Mouse (Mus musculus) liver, adult 2 months (tissue): ENCODE measurements at regions not wholly inside any gene's neighbourhood (a gene's known extent, or its start where the extent isn't known, plus 50 kb on each side); places are given as distances from the start of the nearest gene placed in this dataset.

Experiments
- DNase-seq: peaks from one replicate; pipeline ENCODE4 v3.0.0-alpha.2; 2011; ENCODE audit warnings: low read depth, low spot score; ENCODE audit errors: extremely low read depth
- H3K27ac ChIP-seq: fragments of 200-500 bp; replicated peaks from 2 replicates; pipeline ENCODE4 v1.5.1; 2012; ENCODE audit warnings: low read depth, mild to moderate bottlenecking, control low read depth, inconsistent platforms, low read length; ENCODE audit not compliant: insufficient read depth
- H3K27me3 ChIP-seq: fragments of 200-500 bp; 2 replicates; pipeline ENCODE4 v1.6.1; 2012; ENCODE audit warnings: mild to moderate bottlenecking, moderate library complexity, low read length, inconsistent platforms; ENCODE audit not compliant: control insufficient read depth, insufficient read depth
- H3K36me3 ChIP-seq: fragments of 200-500 bp; 2 replicates; pipeline ENCODE4 v1.6.1; 2012; ENCODE audit warnings: low read length, inconsistent platforms; ENCODE audit not compliant: control insufficient read depth, insufficient read depth
- H3K4me1 ChIP-seq: fragments of 200-500 bp; 2 replicates; pipeline ENCODE4 v1.6.1; 2011; ENCODE audit warnings: low read length; ENCODE audit not compliant: control insufficient read depth, insufficient read depth
- H3K4me3 ChIP-seq: fragments of 200-500 bp; 2 replicates; pipeline ENCODE4 v1.5.1; 2011; ENCODE audit warnings: low read depth, mild to moderate bottlenecking, control low read depth, low read length, moderate library complexity; ENCODE audit not compliant: insufficient read depth
- H3K79me2 ChIP-seq: fragments of 200-500 bp; 2 replicates; pipeline ENCODE4 v1.6.1; 2012; ENCODE audit warnings: inconsistent platforms, mild to moderate bottlenecking, low read length, moderate library complexity; ENCODE audit not compliant: control insufficient read depth, insufficient read depth
- H3K9ac ChIP-seq: fragments of 200-500 bp; 2 replicates; pipeline ENCODE4 v1.6.1; 2012; ENCODE audit warnings: low read depth, mild to moderate bottlenecking, control low read depth, inconsistent platforms, low read length
- CTCF ChIP-seq: fragments of 200-500 bp; IDR thresholded peaks from 2 replicates; pipeline ENCODE4 v1.5.1; 2011; ENCODE audit warnings: low read depth, low read length, control low read depth
- POLR2A ChIP-seq: fragments of 200-500 bp; IDR thresholded peaks from 2 replicates; pipeline ENCODE4 v1.6.1; 2011; ENCODE audit warnings: low read length, control low read depth; ENCODE audit not compliant: insufficient read depth; ENCODE audit errors: extremely low read depth
- WGBS: fragments of 180-500 bp; shearing (Covaris S2); methylation state at CpG from one replicate; pipeline ENCODE4 v1.1.7; 2018; 5-methylcytosine and 5-hydroxymethylcytosine counted together

DNA sequence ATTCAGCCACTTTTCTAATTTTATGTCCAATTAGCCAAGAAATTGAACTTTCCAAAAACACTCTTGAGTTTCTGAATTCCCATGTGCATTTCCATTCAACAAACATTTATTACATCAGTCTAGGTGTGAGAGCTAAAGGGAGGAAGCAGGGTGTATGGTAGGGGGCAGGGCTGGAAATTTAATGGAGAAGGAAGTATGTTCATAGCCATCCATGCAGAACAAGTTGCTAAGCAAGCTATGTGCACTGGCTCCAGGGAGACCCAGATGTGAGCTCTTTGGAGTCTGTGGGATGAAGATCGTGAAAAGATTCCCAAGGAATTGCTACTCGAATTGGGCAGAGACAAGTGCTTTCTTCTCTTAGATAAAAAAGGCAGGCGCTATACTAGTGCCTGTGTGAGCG lies 388.2 kb upstream of the Fam92a start:
- H3K79me2 ChIP-seq: no peaks in the 10 kb centered on the region
- H3K36me3 ChIP-seq: no peaks in the 10 kb centered on the region
- TF ChIP-seq POLR2A: no peak
- no peak for TF ChIP-seq CTCF
- no peak overlapping the region for H3K9ac ChIP-seq
- H3K27ac ChIP-seq: no peak overlapping the region
- no peaks in the 10 kb centered on the region for H3K4me1 ChIP-seq
- no peak overlapping the region for H3K4me3 ChIP-seq
- H3K27me3 ChIP-seq: no peaks in the 10 kb centered on the region
- DNase-seq: no peak
- WGBS: 76% methylated on average over 4 of the region's 4 CpGs

DNA sequence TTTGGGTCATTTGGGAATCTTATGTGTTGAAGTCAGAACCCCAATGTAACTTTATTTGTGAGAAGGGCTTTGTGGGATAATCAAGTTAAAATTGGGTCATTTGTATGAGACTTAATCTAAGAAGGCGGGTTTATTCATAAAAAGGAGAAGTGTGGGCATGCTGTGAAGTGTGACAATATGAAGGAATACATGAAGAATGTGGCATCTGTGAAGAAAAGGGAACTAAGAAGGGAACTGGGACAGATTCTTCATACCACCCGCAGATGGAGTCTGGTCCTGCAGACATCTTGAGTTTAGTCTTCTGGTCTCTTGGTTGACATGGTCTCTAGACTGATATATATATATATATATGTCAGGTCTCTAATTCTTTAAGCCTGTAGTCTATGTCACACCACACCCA lies 385.3 kb upstream of the Fam92a start:
- Histone ChIP-seq H3K4me1 (no peaks in the 10 kb centered on the region), H3K27me3 (no peaks in the 10 kb centered on the region), H3K27ac (no peak overlapping the region), H3K9ac (no peak overlapping the region), H3K36me3 (no peaks in the 10 kb centered on the region), H3K4me3 (no peak overlapping the region), H3K79me2 (no peaks in the 10 kb centered on the region)
- no peak for DNase-seq
- 69% methylated on average over 2 of the region's 2 CpGs for WGBS
- TF ChIP-seq POLR2A (no peak), CTCF (no peak)

- no peaks in the 10 kb centered on the region for H3K36me3 ChIP-seq
- 86% methylated on average over 4 of the region's 4 CpGs for WGBS
- no peak overlapping the region for H3K4me3 ChIP-seq
- DNase-seq: no peak
- H3K4me1 ChIP-seq: no peaks in the 10 kb centered on the region
- no peaks in the 10 kb centered on the region for H3K79me2 ChIP-seq
- no peak overlapping the region for H3K9ac ChIP-seq
- H3K27me3 ChIP-seq: no peaks in the 10 kb centered on the region
- TF ChIP-seq CTCF (no peak), POLR2A (no peak)
- H3K27ac ChIP-seq: no peak overlapping the region
Measured at GRCm38 (mm10) chr4:12549265-12549664, 377.4 kb upstream of the Fam92a start.

DNA sequence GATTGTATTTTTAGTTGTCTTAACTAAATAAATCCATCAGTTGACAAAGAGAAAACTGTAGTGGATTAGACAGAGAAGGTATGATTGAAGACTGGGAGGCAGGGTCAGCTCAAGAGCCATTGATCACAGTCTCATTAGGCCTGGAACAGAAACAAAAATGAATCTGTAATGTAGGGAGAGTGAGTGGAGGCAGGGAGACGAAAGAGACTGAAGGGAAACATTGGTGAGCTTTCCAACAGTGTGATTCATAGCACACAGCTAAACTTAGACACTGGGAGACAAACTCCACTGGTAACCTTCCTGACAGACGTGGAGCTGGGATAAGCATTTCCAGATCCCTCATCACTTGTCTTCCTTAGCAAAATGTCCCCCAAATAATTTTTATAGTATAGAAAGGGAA lies 372.1 kb upstream of the Fam92a start:
- no peak for DNase-seq
- WGBS: 74% methylated on average over 2 of the region's 2 CpGs

DNA sequence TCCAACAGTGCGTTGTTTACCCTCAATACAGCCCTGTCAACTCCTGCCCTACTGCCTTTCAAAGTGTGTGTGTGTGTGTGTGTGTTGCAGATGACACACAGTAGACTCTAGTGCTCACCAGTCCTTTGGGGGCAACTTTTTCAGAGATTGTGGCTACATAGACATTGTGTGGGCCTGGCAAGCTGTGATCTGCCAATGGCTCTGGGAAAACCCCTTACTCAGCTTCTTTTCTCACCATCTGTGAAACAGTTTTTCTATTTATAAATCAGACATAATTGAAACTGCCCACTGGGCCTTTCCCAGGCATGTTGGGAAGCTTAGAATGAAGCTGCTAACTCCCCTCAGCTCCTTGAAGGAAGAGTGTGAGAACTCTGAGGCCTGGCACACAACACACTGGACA lies 369.7 kb upstream of the Fam92a start:
- no peak overlapping the region for H3K4me3 ChIP-seq
- no peak overlapping the region for H3K9ac ChIP-seq
- no peak for DNase-seq
- no peaks in the 10 kb centered on the region for H3K79me2 ChIP-seq
- WGBS: 94% methylated on average over 1 of the region's 1 CpGs
- H3K27ac ChIP-seq: no peak overlapping the region
- H3K4me1 ChIP-seq: no peaks in the 10 kb centered on the region
- no peak for TF ChIP-seq CTCF
- no peak for TF ChIP-seq POLR2A
- no peaks in the 10 kb centered on the region for H3K27me3 ChIP-seq
- no peaks in the 10 kb centered on the region for H3K36me3 ChIP-seq

More for the DNA sequence above, 372.1 kb upstream of the Fam92a start:
- TF ChIP-seq CTCF: no peak
- TF ChIP-seq POLR2A: no peak
- no peak overlapping the region for H3K4me3 ChIP-seq
- H3K27me3 ChIP-seq: no peaks in the 10 kb centered on the region
- no peak overlapping the region for H3K27ac ChIP-seq
- H3K36me3 ChIP-seq: no peaks in the 10 kb centered on the region
- H3K79me2 ChIP-seq: no peaks in the 10 kb centered on the region
- H3K9ac ChIP-seq: no peak overlapping the region
- no peaks in the 10 kb centered on the region for H3K4me1 ChIP-seq

- H3K79me2 ChIP-seq: no peaks in the 10 kb centered on the region
- no peaks in the 10 kb centered on the region for H3K4me1 ChIP-seq
- H3K36me3 ChIP-seq: no peaks in the 10 kb centered on the region
- TF ChIP-seq CTCF: no peak
- TF ChIP-seq POLR2A: no peak
- DNase-seq: no peak
- no peak overlapping the region for H3K9ac ChIP-seq
- H3K4me3 ChIP-seq: no peak overlapping the region
- no peaks in the 10 kb centered on the region for H3K27me3 ChIP-seq
- WGBS: 46% methylated on average over 4 of the region's 4 CpGs
- H3K27ac ChIP-seq: no peak overlapping the region
Measured at GRCm38 (mm10) chr4:12539184-12539791, 367.5 kb upstream of the Fam92a start.
